Mouse (Mus musculus) lung, adult 2 months (tissue): Measurements from ENCODE around the gene Cpne5. TPM values are rescaled to one million over a fixed set of nuclear protein-coding genes. Genes with fewer than 3 reads are reported as not detected.

Experiments used
- DNase-seq: peaks from one replicate; pipeline ENCODE4 v3.0.0; 2022
- H3K4me1 ChIP-seq: fragments of 200-500 bp; 2 replicates; pipeline ENCODE4 v1.6.1; 2011; ENCODE audit warnings: low read length; ENCODE audit not compliant: control insufficient read depth, insufficient read depth
- H3K4me3 ChIP-seq: fragments of 200-500 bp; replicated peaks from 2 replicates; pipeline ENCODE3; 2011; ENCODE audit warnings: low read depth, mild to moderate bottlenecking, control low read depth, low read length; ENCODE audit errors: extremely low read depth
- CTCF ChIP-seq: fragments of 200-500 bp; IDR thresholded peaks from 2 replicates; pipeline ENCODE4 v1.5.1; 2011; ENCODE audit warnings: mild to moderate bottlenecking, low read length, control low read depth; ENCODE audit not compliant: insufficient read depth
- POLR2A ChIP-seq: fragments of 200-500 bp; IDR thresholded peaks from 2 replicates; pipeline ENCODE4 v1.6.1; 2011; ENCODE audit warnings: low read depth, mild to moderate bottlenecking, control low read depth, low read length, borderline replicate concordance; ENCODE audit errors: extremely low read depth
- WGBS: fragments of 180-500 bp; shearing (Covaris S2); methylation state at CpG from one replicate; pipeline ENCODE4 v1.1.7; 2018; 5-methylcytosine and 5-hydroxymethylcytosine counted together
- polyA plus RNA-seq: library from polyadenylated mRNA; depleted of rRNA; stranded (reverse); fragments of >200 nt; gene quantifications from 2 replicates; pipeline ENCODE4 v1.2.3, GENCODE M21; 2012

The Cpne5 gene
- polyA plus RNA-seq, 1 experiment: 13.6 TPM

GRCm38 (mm10) chr17:29173165-29173564, 64.8 kb downstream of the Cpne5 start:
- WGBS: 71% methylated on average over 8 of the region's 8 CpGs

GRCm38 (mm10) chr17:29172062-29172461, 65.9 kb downstream of the Cpne5 start:
- DNase-seq: no peak
- Histone ChIP-seq H3K4me1 (no peaks in the 10 kb centered on the region), H3K4me3 (peak overlapping the region; percentile 18)
- TF ChIP-seq CTCF (no peak), POLR2A (no peak)
- 17% methylated on average over 10 of the region's 10 CpGs for WGBS

More at GRCm38 (mm10) chr17:29173165-29173564, 64.8 kb downstream of the Cpne5 start:
- Histone ChIP-seq H3K4me1 (no peaks in the 10 kb centered on the region), H3K4me3 (no peak overlapping the region)
- TF ChIP-seq POLR2A (no peak), CTCF (no peak)
- DNase-seq: no peak

- DNase-seq: peak; percentile 85
- Histone ChIP-seq H3K4me1 (no peaks in the 10 kb centered on the region), H3K4me3 (no peak overlapping the region)
- TF ChIP-seq POLR2A: 0 out of 2 replicates have a peak, but pooled peaks have one; percentile 9
- TF ChIP-seq CTCF: peak; percentile 97
- WGBS: 15% methylated on average over 14 of the region's 14 CpGs
Measured at GRCm38 (mm10) chr17:29171001-29171772, 66.8 kb downstream of the Cpne5 start.

- WGBS: 62% methylated on average over 14 of the region's 14 CpGs
- Histone ChIP-seq H3K4me1 (no peaks in the 10 kb centered on the region), H3K4me3 (no peak overlapping the region)
- TF ChIP-seq POLR2A (no peak), CTCF (no peak)
- DNase-seq: no peak
Measured at GRCm38 (mm10) chr17:29170431-29171000, 67.5 kb downstream of the Cpne5 start.

GRCm38 (mm10) chr17:29168996-29169601, 68.9 kb downstream of the Cpne5 start:
- peak; percentile 55 for TF ChIP-seq CTCF
- no peak for TF ChIP-seq POLR2A
- 71% methylated on average over 12 of the region's 12 CpGs for WGBS
- H3K4me3 ChIP-seq: no peak overlapping the region
- H3K4me1 ChIP-seq: peaks cover 3% of the 10 kb centered on the region; the same call in 1 of the 2 replicates
- DNase-seq: no peak

- no peak for TF ChIP-seq POLR2A
- no peak for TF ChIP-seq CTCF
- WGBS: 91% methylated on average over 4 of the region's 4 CpGs
- DNase-seq: no peak
- peaks cover 3% of the 10 kb centered on the region; the same call in 1 of the 2 replicates for H3K4me1 ChIP-seq
- no peak overlapping the region for H3K4me3 ChIP-seq
Measured at GRCm38 (mm10) chr17:29168438-29168837, 69.5 kb downstream of the Cpne5 start.

GRCm38 (mm10) chr17:29167371-29167770, 70.6 kb downstream of the Cpne5 start:
- WGBS: 52% methylated on average over 6 of the region's 6 CpGs
- DNase-seq: peak; percentile 27
- TF ChIP-seq POLR2A: no peak
- peaks cover 3% of the 10 kb centered on the region; the same call in 1 of the 2 replicates for H3K4me1 ChIP-seq
- no peak overlapping the region for H3K4me3 ChIP-seq

- no peak for DNase-seq
- no peak for TF ChIP-seq POLR2A
- TF ChIP-seq CTCF: no peak
- peaks cover 3% of the 10 kb centered on the region; the same call in 1 of the 2 replicates for H3K4me1 ChIP-seq
- H3K4me3 ChIP-seq: no peak overlapping the region
- WGBS: 54% methylated on average over 8 of the region's 8 CpGs
Measured at GRCm38 (mm10) chr17:29165967-29166578, 71.9 kb downstream of the Cpne5 start.

- no peak for TF ChIP-seq CTCF
- TF ChIP-seq POLR2A: no peak
- Histone ChIP-seq H3K4me3 (no peak overlapping the region), H3K4me1 (peaks cover 3% of the 10 kb centered on the region; the same call in 1 of the 2 replicates)
- no peak for DNase-seq
- WGBS: 66% methylated on average over 6 of the region's 6 CpGs
Measured at GRCm38 (mm10) chr17:29165452-29165851, 72.5 kb downstream of the Cpne5 start.
